Mouse (Mus musculus) kidney, postnatal 0 days (tissue): ENCODE data around the gene Exd2. TPM values are rescaled to one million over a fixed set of nuclear protein-coding genes. Genes with fewer than 3 reads are reported as not detected.

Experiments
- ATAC-seq: fragments of 200-750 bp; cut with Nextera tagmentation; replicated peaks from 2 replicates; pipeline ENCODE4 v1.8.0; 2017; ENCODE audit warnings: low read depth, moderate number of reproducible peaks, moderate TSS enrichment, moderate library complexity; ENCODE audit not compliant: low FRiP score
- DNase-seq: peaks from one replicate; pipeline ENCODE4 v3.0.0-alpha.2; 2016; ENCODE audit warnings: low spot score
- H3K27ac ChIP-seq: fragments of 300-500 bp; sonication (generic); 2 replicates; pipeline ENCODE4 v1.5.1; 2014; ENCODE audit warnings: mild to moderate bottlenecking
- H3K27me3 ChIP-seq: fragments of 300-500 bp; sonication (generic); 2 replicates; pipeline ENCODE4 v1.6.1; 2014; ENCODE audit warnings: low read length, mixed read lengths; ENCODE audit not compliant: insufficient read depth
- H3K36me3 ChIP-seq: fragments of 300-500 bp; sonication (generic); 2 replicates; pipeline ENCODE4 v1.6.1; 2014; ENCODE audit warnings: low read length, mixed read lengths; ENCODE audit not compliant: insufficient read depth
- H3K4me1 ChIP-seq: fragments of 300-500 bp; sonication (generic); replicated peaks from 2 replicates; pipeline ENCODE4 v1.6.1; 2014; ENCODE audit warnings: antibody characterized with exemption, low read length, mixed read lengths; ENCODE audit not compliant: insufficient read depth
- H3K4me2 ChIP-seq: fragments of 300-500 bp; sonication (generic); 2 replicates; pipeline ENCODE4 v1.6.1; 2014; ENCODE audit warnings: mild to moderate bottlenecking, low read length, moderate library complexity, mixed read lengths
- H3K4me3 ChIP-seq: fragments of 300-500 bp; sonication (generic); replicated peaks from 2 replicates; pipeline ENCODE4 v1.5.1; 2014; ENCODE audit warnings: low read depth, low read length
- H3K9ac ChIP-seq: fragments of 300-500 bp; sonication (generic); 2 replicates; pipeline ENCODE4 v1.6.1; 2014; ENCODE audit warnings: low read depth, low read length
- H3K9me3 ChIP-seq: fragments of 300-500 bp; sonication (generic); replicated peaks from 2 replicates; pipeline ENCODE4 v1.6.1; 2016; ENCODE audit warnings: low read length, inconsistent platforms, mixed read lengths
- CTCF ChIP-seq: IDR thresholded peaks from 2 replicates; pipeline ENCODE4 v1.5.1; 2016; ENCODE audit warnings: antibody characterized with exemption, low read depth, mild to moderate bottlenecking, moderate library complexity
- WGBS: fragments of 180-500 bp; shearing (Covaris S2); extraction: QIAGEN DNeasy Blood & Tissue Kit; methylation state at CpG from one replicate; pipeline ENCODE4 v1.1.7; 2014; 5-methylcytosine and 5-hydroxymethylcytosine counted together
- polyA plus RNA-seq: library from polyadenylated mRNA; unstranded; fragments of >200 nt; fragmentation: Nextera tagmentation; extraction: Ambion mirVana; gene quantifications from 2 replicates; pipeline ENCODE4 v1.2.1, GENCODE M21; 2015

Exd2 gene
- polyA plus RNA-seq, 1 experiment from 2014 or later, result 17.7 TPM

- H3K27me3 ChIP-seq, result no peaks in the 10 kb centered on the region
- H3K9ac ChIP-seq, result no peak overlapping the region
- DNase-seq (peak; percentile 73), ATAC-seq (no peak)
- no peak overlapping the region for H3K4me2 ChIP-seq
- no peak overlapping the region for H3K27ac ChIP-seq
- H3K4me1 ChIP-seq, result no peaks in the 10 kb centered on the region
- no peaks in the 10 kb centered on the region for H3K36me3 ChIP-seq
- WGBS, result 33% methylated on average over 14 of the region's 14 CpGs
- H3K9me3 ChIP-seq, result no peaks in the 10 kb centered on the region
- TF ChIP-seq CTCF, result no peak
- no peak overlapping the region for H3K4me3 ChIP-seq
These were observed 44.3 kb downstream of the Exd2 start for GRCm38 (mm10) chr12:80507041-80507745.

- H3K36me3 ChIP-seq, result no peaks in the 10 kb centered on the region
- no peak within 1 kb of the TSS for H3K27ac ChIP-seq
- no peak for DNase-seq
- WGBS, result 9% methylated on average over 14 of the region's 14 CpGs
- ATAC-seq, result no peak
- H3K27me3 ChIP-seq, result peaks cover 31% of the 10 kb centered on the region
- peak within 1 kb of the TSS; percentile 98 for H3K4me2 ChIP-seq
- no peaks in the 10 kb centered on the region for H3K9me3 ChIP-seq
- H3K4me3 ChIP-seq, result peak within 1 kb of the TSS; percentile 55
- TF ChIP-seq CTCF, result no peak
- 0 out of 2 replicates have a peak, but pooled peaks cover 6% of the 10 kb centered on the region for H3K4me1 ChIP-seq
- H3K9ac ChIP-seq, result peak within 1 kb of the TSS; percentile 38; the same call in 1 of the 2 replicates
These were observed 55.1 kb downstream of the Exd2 start, which contains the start of gene Galnt16 for GRCm38 (mm10) chr12:80517977-80518376. TSS of gene Galnt16 (plus strand) at chr12:80518277.

GRCm38 (mm10) chr12:80518393-80518756, 55.5 kb downstream of the Exd2 start:
- WGBS, result under 1% methylated on average over 25 of the region's 25 CpGs
- ATAC-seq, result peak; percentile 34; the same call in 1 of the 2 replicates
- 0 out of 2 replicates have a peak, but pooled peaks have one; percentile 7 for TF ChIP-seq CTCF
- peak overlapping the region; percentile 55 for H3K4me3 ChIP-seq
- no peak overlapping the region for H3K27ac ChIP-seq
- H3K36me3 ChIP-seq, result no peaks in the 10 kb centered on the region
- no peaks in the 10 kb centered on the region for H3K9me3 ChIP-seq
- H3K27me3 ChIP-seq, result peaks cover 31% of the 10 kb centered on the region
- H3K4me2 ChIP-seq, result peak overlapping the region; percentile 98
- peak overlapping the region; percentile 32; the same call in 1 of the 2 replicates for H3K9ac ChIP-seq
- 0 out of 2 replicates have a peak, but pooled peaks cover 6% of the 10 kb centered on the region for H3K4me1 ChIP-seq
- no peak for DNase-seq

- H3K27ac ChIP-seq, result no peak overlapping the region
These were observed 56.1 kb downstream of the Exd2 start for GRCm38 (mm10) chr12:80518757-80519620.

GRCm38 (mm10) chr12:80519621-80520332, 56.9 kb downstream of the Exd2 start:
- H3K9ac ChIP-seq, result peak overlapping the region; percentile 38

More at GRCm38 (mm10) chr12:80518757-80519620, 56.1 kb downstream of the Exd2 start:
- peak overlapping the region; percentile 98 for H3K4me2 ChIP-seq
- no peaks in the 10 kb centered on the region for H3K36me3 ChIP-seq
- under 1% methylated on average over 83 of the region's 90 CpGs for WGBS
- H3K9ac ChIP-seq, result peak overlapping the region; percentile 38
- ATAC-seq (no peak), DNase-seq (peak; percentile 28)
- TF ChIP-seq CTCF, result no peak
- H3K9me3 ChIP-seq, result no peaks in the 10 kb centered on the region
- peaks cover 31% of the 10 kb centered on the region for H3K27me3 ChIP-seq
- H3K4me1 ChIP-seq, result 0 out of 2 replicates have a peak, but pooled peaks cover 6% of the 10 kb centered on the region
- H3K4me3 ChIP-seq, result peak overlapping the region; percentile 55

GRCm38 (mm10) chr12:80522006-80522405, 59.1 kb downstream of the Exd2 start:
- no peak overlapping the region for H3K4me3 ChIP-seq
- WGBS, result 72% methylated on average over 3 of the region's 3 CpGs
- DNase-seq (no peak), ATAC-seq (no peak)
- no peak overlapping the region for H3K9ac ChIP-seq
- TF ChIP-seq CTCF, result no peak
- no peaks in the 10 kb centered on the region for H3K9me3 ChIP-seq
- no peaks in the 10 kb centered on the region for H3K36me3 ChIP-seq
- H3K27me3 ChIP-seq, result peaks cover 29% of the 10 kb centered on the region
- H3K4me2 ChIP-seq, result no peak overlapping the region
- H3K27ac ChIP-seq, result no peak overlapping the region
- 0 out of 2 replicates have a peak, but pooled peaks cover 6% of the 10 kb centered on the region for H3K4me1 ChIP-seq

More at GRCm38 (mm10) chr12:80519621-80520332, 56.9 kb downstream of the Exd2 start:
- H3K4me2 ChIP-seq, result peak overlapping the region; percentile 98
- H3K4me1 ChIP-seq, result 0 out of 2 replicates have a peak, but pooled peaks cover 6% of the 10 kb centered on the region
- H3K27me3 ChIP-seq, result peaks cover 31% of the 10 kb centered on the region
- no peak; the same call in 1 of the 2 replicates for ATAC-seq
- H3K36me3 ChIP-seq, result no peaks in the 10 kb centered on the region
- DNase-seq, result peak; percentile 42
- WGBS, result 1% methylated on average over 43 of the region's 43 CpGs
- no peak overlapping the region for H3K27ac ChIP-seq
- peak overlapping the region; percentile 55 for H3K4me3 ChIP-seq
- H3K9me3 ChIP-seq, result no peaks in the 10 kb centered on the region
- peak; percentile 38 for TF ChIP-seq CTCF
